Mouse (Mus musculus) heart, embryonic 13.5 days (tissue): ENCODE measurements around the gene Mettl8. TPM values are rescaled to one million over a fixed set of nuclear protein-coding genes. Genes with fewer than 3 reads are reported as not detected.

ENCODE experiments used
- ATAC-seq: fragments of 200-750 bp; cut with Nextera tagmentation; 2 replicates; pipeline ENCODE4 v1.8.0; 2017; ENCODE audit warnings: moderate TSS enrichment; ENCODE audit not compliant: insufficient number of reproducible peaks, low FRiP score, low TSS enrichment; ENCODE audit errors: extremely low read depth
- H3K27ac ChIP-seq: fragments of 300-500 bp; sonication (generic); replicated peaks from 2 replicates; pipeline ENCODE4 v1.5.1; 2015; ENCODE audit warnings: moderate library complexity, mild to moderate bottlenecking, inconsistent platforms
- H3K27me3 ChIP-seq: fragments of 300-500 bp; sonication (generic); replicated peaks from 2 replicates; pipeline ENCODE4 v1.6.1; 2015; ENCODE audit warnings: mild to moderate bottlenecking, inconsistent platforms
- H3K36me3 ChIP-seq: fragments of 300-500 bp; sonication (generic); 2 replicates; pipeline ENCODE4 v1.6.1; 2015; ENCODE audit warnings: mild to moderate bottlenecking, inconsistent platforms
- H3K4me1 ChIP-seq: fragments of 300-500 bp; sonication (generic); 2 replicates; pipeline ENCODE4 v1.6.1; 2015; ENCODE audit warnings: inconsistent platforms
- H3K4me2 ChIP-seq: fragments of 300-500 bp; sonication (generic); 2 replicates; pipeline ENCODE4 v1.6.1; 2015; ENCODE audit warnings: inconsistent platforms, mild to moderate bottlenecking, moderate library complexity
- H3K4me3 ChIP-seq: fragments of 300-500 bp; sonication (generic); 2 replicates; pipeline ENCODE4 v1.5.1; 2015; ENCODE audit warnings: moderate library complexity, mild to moderate bottlenecking, inconsistent platforms
- H3K9ac ChIP-seq: fragments of 300-500 bp; sonication (generic); 2 replicates; pipeline ENCODE4 v1.6.1; 2015; ENCODE audit warnings: inconsistent platforms, mild to moderate bottlenecking, moderate library complexity
- H3K9me3 ChIP-seq: fragments of 300-500 bp; sonication (generic); 2 replicates; pipeline ENCODE4 v1.6.1; 2016; ENCODE audit warnings: inconsistent platforms
- WGBS: fragments of 180-500 bp; shearing (Covaris S2); methylation state at CpG from one replicate; pipeline ENCODE4 v1.1.7; 2015; ENCODE audit warnings: mixed read lengths; 5-methylcytosine and 5-hydroxymethylcytosine counted together
- polyA plus RNA-seq: library from polyadenylated mRNA; unstranded; fragments of >200 nt; fragmentation: Nextera tagmentation; extraction: Ambion mirVana; gene quantifications from 2 replicates; pipeline ENCODE4 v1.2.1, GENCODE M21; 2015

Gene Mettl8
- polyA plus RNA-seq, 1 experiment from 2014 or later: 9.4 TPM

DNA sequence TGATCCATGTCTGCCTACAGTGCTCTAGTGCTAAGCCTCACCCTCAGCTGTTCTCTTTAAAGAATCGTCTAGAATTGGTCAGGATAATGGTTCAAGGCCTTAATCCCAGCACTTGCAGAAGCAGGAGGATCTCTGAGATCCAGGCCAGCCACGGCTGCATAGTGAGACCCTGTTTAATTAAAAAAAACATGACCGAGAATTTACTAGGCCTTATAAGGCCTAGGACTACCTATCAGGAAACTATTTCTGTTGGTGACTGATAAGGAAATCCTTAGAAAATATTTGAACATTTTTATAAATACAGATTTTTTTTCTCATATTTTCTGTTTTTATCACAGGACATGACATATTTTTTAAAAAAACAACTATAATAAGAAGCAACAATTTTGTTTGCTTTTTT lies 17.9 kb upstream of the Mettl8 start:
- Histone ChIP-seq H3K27me3 (no peaks in the 10 kb centered on the region), H3K9me3 (no peaks in the 10 kb centered on the region), H3K27ac (no peak overlapping the region), H3K4me3 (no peak overlapping the region), H3K36me3 (peaks cover 23% of the 10 kb centered on the region), H3K4me2 (no peak overlapping the region), H3K9ac (no peak overlapping the region), H3K4me1 (no peaks in the 10 kb centered on the region)
- ATAC-seq: no peak
- WGBS: 86% methylated on average over 3 of the region's 3 CpGs

GRCm38 (mm10) chr2:71071601-71072000 lies 16.2 kb upstream of the Mettl8 start:
- H3K27ac ChIP-seq: no peak overlapping the region
- no peaks in the 10 kb centered on the region for H3K9me3 ChIP-seq
- WGBS: 93% methylated on average over 4 of the region's 4 CpGs
- H3K4me3 ChIP-seq: no peak overlapping the region
- H3K36me3 ChIP-seq: peaks cover 16% of the 10 kb centered on the region
- no peaks in the 10 kb centered on the region for H3K4me1 ChIP-seq
- H3K4me2 ChIP-seq: no peak overlapping the region
- H3K27me3 ChIP-seq: no peaks in the 10 kb centered on the region
- no peak overlapping the region for H3K9ac ChIP-seq
- ATAC-seq: no peak

GRCm38 (mm10) chr2:71056115-71056835 lies 892 bp upstream of the Mettl8 start:
- Histone ChIP-seq H3K9ac (peak overlapping the region; percentile 91), H3K27me3 (no peaks in the 10 kb centered on the region), H3K9me3 (no peaks in the 10 kb centered on the region), H3K4me3 (peak overlapping the region; percentile 80), H3K4me1 (peaks cover 12% of the 10 kb centered on the region), H3K4me2 (peak overlapping the region; percentile 87), H3K36me3 (peaks cover 29% of the 10 kb centered on the region), H3K27ac (peak overlapping the region; percentile 92)
- 12% methylated on average over 21 of the region's 21 CpGs for WGBS
- ATAC-seq: no peak

GRCm38 (mm10) chr2:71054716-71055115 lies 667 bp downstream of the Mettl8 start:
- Histone ChIP-seq H3K4me1 (peaks cover 12% of the 10 kb centered on the region), H3K9ac (peak overlapping the region; percentile 91), H3K27ac (no peak overlapping the region), H3K27me3 (no peaks in the 10 kb centered on the region), H3K9me3 (no peaks in the 10 kb centered on the region), H3K4me3 (peak overlapping the region; percentile 80), H3K4me2 (peak overlapping the region; percentile 87), H3K36me3 (peaks cover 18% of the 10 kb centered on the region)
- no peak for ATAC-seq
- WGBS: 43% methylated on average over 9 of the region's 9 CpGs

DNA sequence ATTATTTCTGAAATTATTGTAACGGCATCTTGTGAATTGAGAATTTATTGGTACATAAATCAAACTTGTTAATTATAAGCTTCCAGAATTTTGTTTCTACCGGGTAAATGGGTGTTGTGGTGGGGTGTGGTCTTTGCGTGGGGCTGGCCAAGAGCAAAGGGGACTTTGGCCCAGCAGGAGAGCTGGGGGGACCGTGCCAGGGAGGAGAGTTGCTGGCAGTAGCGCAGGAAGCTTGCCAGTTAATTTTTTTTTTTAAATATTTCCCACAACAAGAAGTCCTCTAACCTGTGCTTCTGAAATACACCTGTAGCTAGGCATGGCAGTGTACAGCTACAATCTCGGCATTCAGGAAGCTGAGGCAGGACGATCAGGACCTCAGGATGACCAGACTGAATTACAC lies 4.9 kb downstream of the Mettl8 start:
- H3K4me1 ChIP-seq: peaks cover 23% of the 10 kb centered on the region
- 88% methylated on average over 7 of the region's 7 CpGs for WGBS

DNA sequence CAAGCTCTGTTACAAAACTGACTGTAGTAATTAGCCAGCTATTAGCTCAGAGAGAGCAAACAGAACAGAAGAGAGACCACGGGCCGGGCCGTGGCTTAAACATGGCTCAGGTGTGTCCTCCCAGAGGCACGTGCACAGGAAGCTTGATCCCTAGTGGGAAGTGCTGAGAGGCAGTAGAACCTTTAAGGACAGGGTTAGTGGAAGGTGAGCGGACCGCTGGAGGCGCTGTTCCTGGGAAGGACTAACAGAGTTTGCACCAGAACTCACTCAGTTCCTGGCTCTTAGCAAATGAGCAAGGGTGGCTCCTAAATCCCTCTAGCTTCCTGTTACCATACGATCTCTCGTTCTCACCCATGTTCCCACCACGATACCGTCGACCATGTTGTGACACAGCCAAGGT lies 6.5 kb downstream of the Mettl8 start:
- Histone ChIP-seq H3K4me1 (peaks cover 13% of the 10 kb centered on the region), H3K27ac (no peak overlapping the region), H3K4me2 (no peak overlapping the region), H3K9me3 (no peaks in the 10 kb centered on the region), H3K27me3 (no peaks in the 10 kb centered on the region), H3K9ac (no peak overlapping the region), H3K4me3 (no peak overlapping the region), H3K36me3 (no peaks in the 10 kb centered on the region)
- 69% methylated on average over 12 of the region's 12 CpGs for WGBS
- ATAC-seq: no peak

More for the DNA sequence above, 4.9 kb downstream of the Mettl8 start:
- Histone ChIP-seq H3K27ac (no peak overlapping the region), H3K9ac (no peak overlapping the region), H3K9me3 (no peaks in the 10 kb centered on the region), H3K36me3 (no peaks in the 10 kb centered on the region), H3K27me3 (no peaks in the 10 kb centered on the region), H3K4me3 (no peak overlapping the region), H3K4me2 (no peak overlapping the region)
- ATAC-seq: no peak

- Histone ChIP-seq H3K9me3 (no peaks in the 10 kb centered on the region), H3K4me3 (no peak overlapping the region), H3K27ac (no peak overlapping the region), H3K36me3 (no peaks in the 10 kb centered on the region), H3K9ac (no peak overlapping the region), H3K4me2 (no peak overlapping the region), H3K27me3 (no peaks in the 10 kb centered on the region), H3K4me1 (peaks cover 14% of the 10 kb centered on the region)
- no peak for ATAC-seq
- WGBS: 56% methylated on average over 6 of the region's 6 CpGs
Measured at GRCm38 (mm10) chr2:71046751-71047320, 8.5 kb downstream of the Mettl8 start.

- Histone ChIP-seq H3K4me2 (no peak overlapping the region), H3K27me3 (no peaks in the 10 kb centered on the region), H3K9me3 (no peaks in the 10 kb centered on the region), H3K4me3 (no peak overlapping the region), H3K27ac (no peak overlapping the region), H3K4me1 (peaks cover 17% of the 10 kb centered on the region), H3K9ac (no peak overlapping the region), H3K36me3 (no peaks in the 10 kb centered on the region)
- no peak for ATAC-seq
- WGBS: 53% methylated on average over 6 of the region's 6 CpGs
Measured at GRCm38 (mm10) chr2:71046151-71046550, 9.2 kb downstream of the Mettl8 start.

- H3K9ac ChIP-seq: no peak overlapping the region
Measured at GRCm38 (mm10) chr2:71039522-71040121, 15.8 kb downstream of the Mettl8 start.

GRCm38 (mm10) chr2:71037447-71037846 lies 17.9 kb downstream of the Mettl8 start:
- no peak for ATAC-seq
- Histone ChIP-seq H3K27me3 (no peaks in the 10 kb centered on the region), H3K9me3 (no peaks in the 10 kb centered on the region), H3K4me1 (peaks cover 36% of the 10 kb centered on the region), H3K4me3 (no peak overlapping the region), H3K4me2 (no peak overlapping the region), H3K36me3 (no peaks in the 10 kb centered on the region), H3K27ac (no peak overlapping the region), H3K9ac (no peak overlapping the region)
- WGBS: 78% methylated on average over 6 of the region's 6 CpGs

More at GRCm38 (mm10) chr2:71039522-71040121, 15.8 kb downstream of the Mettl8 start:
- 40% methylated on average over 11 of the region's 11 CpGs for WGBS
- no peak for ATAC-seq
- no peaks in the 10 kb centered on the region for H3K9me3 ChIP-seq
- H3K4me2 ChIP-seq: peak overlapping the region; percentile 46
- H3K27ac ChIP-seq: no peak overlapping the region
- H3K4me1 ChIP-seq: peaks cover 15% of the 10 kb centered on the region
- no peaks in the 10 kb centered on the region for H3K27me3 ChIP-seq
- H3K4me3 ChIP-seq: no peak overlapping the region
- H3K36me3 ChIP-seq: no peaks in the 10 kb centered on the region

- no peak overlapping the region for H3K4me2 ChIP-seq
- WGBS: 42% methylated on average over 8 of the region's 8 CpGs
- H3K9ac ChIP-seq: no peak overlapping the region
- H3K9me3 ChIP-seq: no peaks in the 10 kb centered on the region
- H3K27me3 ChIP-seq: no peaks in the 10 kb centered on the region
- H3K27ac ChIP-seq: peak overlapping the region; percentile 54
- no peaks in the 10 kb centered on the region for H3K36me3 ChIP-seq
- peaks cover 42% of the 10 kb centered on the region for H3K4me1 ChIP-seq
- no peak for ATAC-seq
- no peak overlapping the region for H3K4me3 ChIP-seq
Measured at GRCm38 (mm10) chr2:71033987-71034386, 21.4 kb downstream of the Mettl8 start.
